Mouse (Mus musculus) embryonic fibroblast, embryonic 13.5 days (primary cell): ENCODE results near the gene Crat.

Experiments used
- CTCF ChIP-seq: IDR thresholded peaks from 2 replicates; pipeline ENCODE4 v1.5.1; 2011; ENCODE audit warnings: mild to moderate bottlenecking, control low read depth, low read length, moderate library complexity, borderline replicate concordance; ENCODE audit not compliant: insufficient read depth
- POLR2A ChIP-seq: IDR thresholded peaks from 2 replicates; pipeline ENCODE4 v1.6.1; 2011; ENCODE audit warnings: low read depth, mild to moderate bottlenecking, control low read depth, low read length, moderate library complexity

GRCm38 (mm10) chr2:30414101-30414500 lies 1.5 kb downstream of the Crat start:
- no peak for TF ChIP-seq CTCF
- TF ChIP-seq POLR2A = no peak
